Mouse (Mus musculus): ENCODE results near the gene Mrtfb.

The Mrtfb gene

DNA sequence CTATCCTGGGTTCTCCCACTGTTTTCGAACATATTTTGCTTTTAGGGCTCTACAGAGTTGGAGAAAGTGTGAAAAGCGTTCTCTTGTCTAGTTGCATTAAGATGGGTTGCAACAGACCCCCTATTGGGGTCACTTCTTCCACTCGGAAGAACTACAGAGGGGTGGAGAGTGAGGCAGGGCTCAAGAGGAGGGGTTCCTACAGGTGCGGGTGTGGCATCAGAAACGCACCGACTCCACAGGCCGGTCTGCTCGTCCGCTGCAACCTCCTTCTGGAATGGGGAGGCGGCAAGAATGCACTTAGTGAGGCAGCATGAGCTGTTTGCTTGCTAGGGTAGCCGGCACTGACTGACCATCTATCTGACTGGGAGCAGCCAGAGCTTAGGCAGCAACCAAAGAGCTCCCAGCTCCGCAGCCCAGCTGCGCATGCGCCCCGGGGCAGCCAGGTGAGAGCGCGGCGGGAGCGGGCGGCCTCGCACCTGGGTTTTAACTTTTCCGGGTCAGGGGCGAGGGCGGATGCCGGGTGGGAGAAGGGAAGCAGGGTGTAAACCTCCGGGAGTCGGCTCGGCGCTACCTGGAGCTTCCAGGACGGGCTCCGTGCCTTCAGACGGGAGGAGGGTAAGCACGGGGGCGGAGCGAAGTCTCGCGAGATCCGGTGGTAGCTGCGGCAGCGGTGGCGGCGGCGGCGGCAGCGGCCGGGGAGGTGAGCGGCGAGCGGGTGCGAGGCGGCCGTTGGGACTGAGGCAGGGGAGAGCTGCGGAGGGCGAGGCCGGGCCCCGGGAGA, at the start of gene Mrtfb:
Gene Mrtfb (plus strand): TSS at position 627 of the 781 bp plus-strand sequence.
- DNase-seq (ENCODE audit: low read depth in 2 of 2, low spot score in 2 of 2): peak; percentile 87

DNA sequence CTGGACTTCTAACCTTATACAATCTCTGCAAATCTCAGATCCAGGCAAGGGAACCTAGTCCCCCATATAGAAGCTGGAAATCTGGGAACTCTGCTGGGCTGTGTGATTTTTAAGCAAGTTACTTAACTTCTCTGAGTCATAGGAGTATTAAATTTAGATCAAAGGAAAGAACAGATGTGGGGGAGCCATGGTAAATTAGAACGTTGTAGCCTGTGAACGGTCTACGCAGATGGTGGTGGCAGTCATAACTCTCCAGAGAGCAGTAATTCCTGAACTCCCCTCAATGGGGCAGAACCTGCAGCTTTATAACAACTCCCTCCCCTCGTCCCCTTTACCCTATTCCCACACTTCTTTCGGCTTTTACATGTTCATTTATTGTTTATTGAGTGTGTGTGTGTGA, 48.6 kb upstream of the Mrtfb start:
- DNase-seq (ENCODE audit: low read depth in 2 of 2, low spot score in 2 of 2): no peak

DNA sequence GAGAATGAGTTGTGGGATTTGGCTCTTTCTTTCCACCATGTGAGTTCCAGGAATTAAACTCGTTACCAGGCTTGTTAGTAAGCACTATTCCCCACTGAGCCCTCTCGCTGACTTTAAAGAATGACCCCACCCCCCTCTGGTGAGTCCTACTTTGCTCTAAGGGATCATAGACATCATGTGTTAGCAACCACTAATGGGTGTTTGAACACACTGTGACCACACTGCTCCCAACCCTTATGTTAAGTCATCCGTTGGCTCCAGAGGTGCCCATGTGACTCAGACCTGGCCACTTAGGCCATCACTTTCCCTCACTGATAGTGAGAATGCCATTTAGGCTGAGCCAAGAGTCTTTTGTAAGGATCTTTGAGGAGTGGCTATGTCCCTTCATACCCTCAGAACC, 48.2 kb upstream of the Mrtfb start:
- no peak for DNase-seq (ENCODE audit: low read depth in 2 of 2, low spot score in 2 of 2)

DNA sequence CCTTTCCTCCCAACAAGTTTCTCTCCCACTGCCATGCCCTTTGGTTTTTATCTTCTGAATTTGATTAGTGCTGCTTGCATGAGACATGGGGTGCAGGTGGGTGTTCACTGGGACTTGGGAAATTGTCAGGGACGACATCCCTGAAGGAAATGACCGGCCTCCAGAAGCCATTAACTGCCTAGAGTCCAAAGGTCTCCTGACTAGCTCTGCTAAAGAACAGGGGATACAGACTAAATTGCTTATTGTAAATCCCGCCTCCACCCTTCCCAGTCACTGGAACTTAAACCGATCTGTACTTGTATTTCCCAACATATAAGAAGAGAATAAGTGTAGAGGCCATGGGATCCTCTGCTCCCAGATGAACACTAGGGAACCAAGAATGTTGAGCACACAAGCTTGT, 43.5 kb upstream of the Mrtfb start:
- no peak for DNase-seq (ENCODE audit: low read depth in 2 of 2, low spot score in 2 of 2)

DNA sequence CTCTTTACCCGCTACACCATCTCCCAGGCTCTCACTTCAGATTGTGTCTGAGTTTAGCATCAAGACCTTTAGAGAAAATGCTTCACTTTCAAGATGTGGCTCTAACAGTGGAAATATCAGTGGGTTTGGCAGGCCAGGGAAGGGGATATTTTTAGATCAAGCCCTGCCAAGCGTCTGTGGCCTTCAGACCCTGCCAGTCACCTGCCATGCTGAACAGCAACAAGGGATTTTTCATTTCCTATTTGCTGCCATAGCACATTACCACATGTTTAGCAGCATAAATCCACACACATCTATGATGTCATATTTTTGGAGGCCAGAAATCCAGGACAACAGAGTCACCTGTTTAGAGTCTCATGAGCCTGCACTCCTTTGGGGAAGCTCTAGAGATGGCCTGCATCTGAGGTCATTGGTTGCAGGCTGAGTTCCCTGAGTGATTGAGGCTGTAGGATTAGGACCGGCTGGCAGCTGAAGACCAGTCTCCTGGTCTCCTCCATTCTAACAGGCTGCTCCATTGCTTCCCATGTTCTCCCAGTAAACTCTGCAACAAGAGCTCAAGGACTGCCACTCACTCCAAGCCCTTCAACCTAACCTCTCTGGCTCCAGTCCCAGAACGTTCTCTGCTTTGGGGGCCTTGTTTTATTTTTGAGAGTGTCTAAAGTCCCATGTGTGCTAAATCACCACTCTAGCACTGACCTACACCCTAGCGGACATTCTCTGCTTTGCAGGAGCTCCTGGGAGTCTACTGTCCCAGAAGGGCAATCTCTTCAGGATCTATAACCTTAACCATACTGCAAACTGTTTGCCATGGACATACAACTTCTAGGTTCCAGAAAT, 39.9 kb upstream of the Mrtfb start:
- DNase-seq (ENCODE audit: low read depth in 2 of 2, low spot score in 2 of 2): no peak

DNA sequence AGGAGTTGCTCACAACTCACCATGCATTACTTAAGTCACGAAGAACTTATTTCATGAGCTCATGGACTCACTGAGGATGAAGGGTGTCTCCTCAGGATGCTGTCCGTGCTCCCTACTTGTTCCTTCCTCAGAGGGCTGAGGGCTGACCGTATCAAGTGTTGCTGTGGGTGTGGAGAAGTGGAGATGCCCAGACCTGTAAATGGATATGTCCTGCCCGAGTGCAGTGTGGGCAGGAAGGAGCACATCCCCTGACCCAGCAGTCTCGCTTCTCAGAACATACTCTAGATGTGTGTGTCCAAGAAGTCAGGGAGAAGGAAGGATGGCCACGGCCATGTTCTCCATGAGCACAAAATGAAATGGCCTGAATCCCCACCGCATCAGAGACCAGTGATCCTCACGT, 38.3 kb upstream of the Mrtfb start:
- DNase-seq (ENCODE audit: low read depth in 2 of 2, low spot score in 2 of 2): no peak

DNA sequence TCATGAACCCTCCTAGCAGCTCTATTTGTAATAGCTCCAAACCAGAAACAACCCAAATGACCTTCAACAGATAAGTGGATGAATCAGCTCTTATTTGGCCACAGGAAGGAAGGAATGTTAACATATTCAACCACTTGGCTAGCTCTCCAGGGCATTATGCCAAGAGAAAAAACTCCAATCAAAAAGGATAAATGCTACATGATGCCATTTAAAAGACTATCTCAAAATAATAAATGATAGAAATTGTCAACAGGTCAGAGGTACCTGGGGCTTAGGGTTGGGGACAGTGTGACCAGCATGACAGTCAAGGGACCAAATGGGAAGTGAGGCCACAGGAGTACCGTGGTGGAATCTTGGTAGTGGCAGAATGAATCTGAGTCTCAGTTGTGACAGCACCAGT, 34.8 kb upstream of the Mrtfb start:
- DNase-seq (ENCODE audit: low read depth in 2 of 2, low spot score in 2 of 2): no peak

DNA sequence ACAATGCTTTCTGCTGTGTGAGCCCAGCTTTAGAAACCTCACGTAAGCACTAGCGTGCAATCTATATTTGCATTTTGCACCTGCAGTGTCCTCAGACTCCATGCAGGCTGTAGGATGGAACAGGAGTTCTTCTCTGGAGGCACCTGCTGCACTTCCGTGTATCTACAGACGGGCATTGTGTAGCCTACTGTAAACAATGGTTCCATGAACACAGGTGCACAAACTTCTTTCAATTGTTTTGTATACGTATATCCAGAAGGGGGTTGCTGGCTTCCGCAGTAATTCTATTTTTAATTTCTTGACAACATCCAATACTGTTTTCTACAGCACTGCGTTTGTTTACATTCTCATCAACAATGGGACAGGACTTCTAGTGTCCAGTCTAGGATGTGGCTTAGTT, 24.2 kb upstream of the Mrtfb start:
- no peak for DNase-seq (ENCODE audit: low read depth in 2 of 2, low spot score in 2 of 2)

DNA sequence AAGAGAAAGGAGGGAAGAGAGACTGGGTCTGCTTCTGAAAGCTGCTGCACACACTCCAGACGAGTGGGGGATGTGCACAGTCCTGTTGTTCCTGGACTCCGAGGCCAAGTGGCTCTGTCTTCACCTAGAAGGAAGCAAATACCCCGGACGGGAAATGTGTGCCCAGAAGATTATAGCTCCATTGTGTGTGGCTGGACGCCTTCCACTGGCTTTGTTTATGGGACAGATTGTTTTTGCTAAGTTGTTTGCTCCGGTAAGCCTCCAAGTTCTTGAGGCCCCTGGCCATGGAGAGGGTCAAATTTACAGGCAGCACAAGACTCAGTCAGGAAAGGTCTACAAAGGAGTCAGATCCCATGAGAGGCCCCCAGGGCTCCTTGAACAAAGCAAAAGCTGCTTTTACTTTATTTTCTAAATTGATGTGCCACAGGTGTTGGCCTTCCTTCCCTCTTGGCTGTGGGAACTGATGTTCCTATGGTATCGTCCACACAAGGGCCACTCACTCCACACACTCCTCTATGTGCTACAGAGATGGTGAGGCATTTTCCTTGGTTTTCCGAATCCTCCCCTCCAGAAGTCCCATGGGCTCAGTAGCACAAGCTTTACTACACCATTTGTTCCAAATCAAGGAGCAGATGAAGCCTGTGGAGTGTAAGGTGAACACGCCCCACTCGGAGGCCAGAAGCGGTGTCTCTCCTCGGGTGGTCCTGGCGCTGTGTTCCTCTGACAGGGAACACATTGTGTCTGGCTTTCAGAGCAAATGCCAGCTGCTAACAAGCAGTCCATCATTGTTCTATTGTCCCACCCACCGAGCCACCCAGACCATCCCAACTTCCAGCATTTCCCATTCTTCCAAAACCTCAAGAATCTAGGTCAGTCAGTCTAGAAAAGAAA, 23.1 kb upstream of the Mrtfb start:
- no peak for DNase-seq (ENCODE audit: low read depth in 2 of 2, low spot score in 2 of 2)

DNA sequence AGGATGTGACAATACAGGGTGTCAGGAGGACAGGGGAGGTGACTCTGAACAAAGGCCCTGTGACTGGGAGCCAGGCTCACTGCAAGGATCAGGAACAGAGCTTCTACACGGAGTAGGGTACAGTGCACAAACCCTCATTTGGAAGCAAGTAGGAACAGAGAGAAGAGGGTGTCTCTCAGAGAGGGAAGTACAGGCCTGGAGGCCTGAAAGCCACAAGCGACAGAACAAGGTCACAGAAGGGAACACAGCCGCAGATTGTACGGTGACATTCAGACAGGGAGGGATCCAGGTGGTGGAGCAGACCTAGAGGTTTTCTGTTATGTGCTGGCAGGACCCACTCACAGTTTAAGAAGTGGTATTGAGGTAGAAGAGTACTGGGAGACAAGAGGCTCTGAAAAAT, 17.2 kb upstream of the Mrtfb start:
- DNase-seq (ENCODE audit: low read depth in 2 of 2, low spot score in 2 of 2): no peak

DNA sequence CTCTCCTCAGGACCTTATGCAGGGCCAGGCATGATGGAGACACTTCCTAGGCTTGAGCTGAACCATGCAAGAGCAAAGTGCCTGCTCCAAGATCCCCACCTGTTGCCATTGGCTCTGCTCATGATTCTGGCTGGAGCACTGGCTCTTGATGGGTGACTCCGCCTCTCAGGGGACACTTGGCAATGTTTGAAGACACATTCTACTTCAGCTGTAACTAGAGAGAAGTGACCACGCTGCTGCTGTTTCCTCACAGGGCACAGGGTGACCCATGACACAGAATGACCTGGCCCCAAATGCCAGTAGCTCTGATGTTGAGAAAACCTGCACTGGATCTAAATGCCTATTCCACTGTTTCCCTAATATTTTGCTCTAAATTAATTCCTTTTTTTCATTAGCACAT, 16.7 kb upstream of the Mrtfb start:
- DNase-seq (ENCODE audit: low read depth in 2 of 2, low spot score in 2 of 2): no peak

DNA sequence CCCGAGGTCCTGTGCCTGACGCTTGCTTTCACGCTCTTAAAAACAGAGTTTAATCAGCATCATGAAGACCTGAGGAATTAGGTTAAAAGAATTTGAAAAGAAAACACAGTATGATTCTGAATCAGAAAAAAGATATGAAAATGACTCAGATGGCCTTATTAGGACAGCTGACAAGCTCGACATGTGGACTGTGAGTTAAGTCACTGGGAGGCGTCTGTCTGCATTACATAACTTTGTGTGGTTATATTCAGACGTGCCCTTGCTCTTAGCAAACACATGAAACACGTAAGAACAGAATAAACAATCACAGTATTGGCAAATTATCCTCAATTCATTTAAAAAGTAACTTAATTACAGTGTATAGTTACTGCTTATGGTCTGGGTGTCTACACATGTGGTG, 16.0 kb upstream of the Mrtfb start:
- DNase-seq (ENCODE audit: low read depth in 2 of 2, low spot score in 2 of 2): no peak

DNA sequence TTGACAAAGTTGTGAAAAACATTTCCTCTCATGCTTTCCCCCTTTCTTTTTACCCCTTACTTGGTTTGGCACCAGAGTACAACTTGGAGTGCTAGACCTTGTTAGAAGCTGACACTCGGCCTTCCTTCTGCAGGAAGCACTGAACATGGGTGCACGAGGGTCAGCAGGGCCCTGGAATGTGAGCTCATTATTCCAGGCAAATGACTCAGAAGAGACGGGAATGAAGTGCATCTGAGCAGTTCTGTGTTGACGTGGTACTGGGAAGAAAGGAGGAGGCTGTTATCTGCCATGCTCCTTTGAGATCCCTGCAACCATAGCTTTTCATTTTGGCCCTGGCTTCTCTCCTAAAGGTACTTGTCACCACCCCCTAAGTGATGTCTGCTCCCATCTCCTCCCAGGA, 10.6 kb upstream of the Mrtfb start:
- no peak for DNase-seq (ENCODE audit: low read depth in 2 of 2, low spot score in 2 of 2)

DNA sequence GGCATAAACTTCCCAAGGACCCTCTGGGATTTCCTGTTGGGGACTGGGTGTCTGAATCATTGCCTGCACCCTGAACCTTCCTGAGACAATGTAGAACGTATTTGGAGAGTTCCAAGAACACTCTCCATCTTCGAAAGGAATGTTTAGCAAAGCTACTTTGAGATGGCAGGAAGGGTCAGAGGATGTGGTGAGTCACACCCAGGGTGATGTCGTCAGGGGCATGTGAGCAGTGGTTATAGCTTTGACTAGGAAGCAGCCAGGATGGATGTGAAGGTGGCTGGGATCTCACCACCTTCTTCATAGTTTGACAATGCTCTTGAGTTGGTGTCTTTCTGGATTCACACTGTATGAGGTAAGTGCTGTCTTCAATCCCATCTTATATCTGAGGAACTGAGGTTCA, 9.4 kb upstream of the Mrtfb start:
- no peak for DNase-seq (ENCODE audit: low read depth in 2 of 2, low spot score in 2 of 2)

DNA sequence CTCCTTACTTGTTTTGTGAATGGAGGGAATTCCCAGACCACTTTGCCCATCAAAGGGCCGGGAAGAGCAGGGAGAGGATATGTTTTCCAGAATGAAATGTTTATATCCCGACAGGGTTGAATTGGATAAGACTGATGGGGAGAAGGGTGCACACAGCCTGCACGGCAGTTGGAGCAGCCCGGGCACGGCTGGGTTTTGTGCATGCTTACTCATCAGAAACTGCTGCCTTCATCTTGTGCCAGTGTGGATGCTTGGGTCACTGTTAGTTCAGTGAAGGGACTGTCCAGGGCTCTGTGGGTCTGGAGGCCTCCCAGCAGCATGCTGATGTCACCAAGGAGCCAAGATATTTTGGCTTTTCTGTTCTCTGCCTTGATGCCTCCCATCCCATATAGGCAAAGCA, 6.2 kb upstream of the Mrtfb start:
- DNase-seq (ENCODE audit: low read depth in 2 of 2, low spot score in 2 of 2): no peak

DNA sequence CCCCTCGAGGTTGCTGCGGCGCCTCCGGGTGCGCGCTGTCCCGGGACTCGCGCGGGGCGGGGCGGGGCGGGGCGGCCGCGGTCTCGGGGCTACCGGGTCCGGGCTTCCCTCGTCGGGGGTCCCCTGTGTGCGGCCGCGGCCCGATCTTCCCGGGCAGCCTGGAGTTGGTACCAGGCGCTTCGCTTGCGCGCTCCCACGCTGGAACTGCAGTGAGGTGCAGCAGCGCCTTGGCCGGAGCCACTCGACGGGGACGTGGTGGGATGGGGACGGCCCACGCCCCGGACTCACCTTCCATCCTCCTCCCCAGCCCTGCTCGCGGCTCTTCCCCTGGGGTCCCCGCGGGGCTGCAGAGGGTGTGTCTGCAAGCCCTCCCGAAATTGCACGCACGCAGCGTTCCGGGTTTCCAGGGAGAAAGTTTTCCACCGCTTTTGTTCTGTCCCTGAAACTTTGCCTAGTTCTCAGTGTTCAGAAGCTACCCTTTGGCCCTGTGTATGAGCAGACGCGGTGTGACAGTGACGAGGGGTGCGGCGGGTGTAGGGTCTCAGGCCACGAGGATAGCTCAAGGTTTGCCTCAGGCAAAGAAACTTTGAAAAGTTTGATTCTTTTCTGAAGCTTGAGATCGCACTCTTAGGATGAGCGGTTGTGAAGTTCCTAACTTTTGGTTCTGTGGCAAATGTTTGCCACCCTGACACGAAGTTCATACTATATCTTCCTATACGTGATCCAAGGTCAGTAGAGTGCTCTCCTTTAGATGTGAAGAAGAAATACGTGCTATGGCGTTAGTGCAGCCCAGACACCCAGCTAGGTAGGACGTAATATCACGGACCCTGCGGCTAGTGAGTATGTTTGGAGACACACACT, 616 bp downstream of the Mrtfb start:
- DNase-seq (ENCODE audit: low read depth in 2 of 2, low spot score in 2 of 2): peak; percentile 4 to 16

DNA sequence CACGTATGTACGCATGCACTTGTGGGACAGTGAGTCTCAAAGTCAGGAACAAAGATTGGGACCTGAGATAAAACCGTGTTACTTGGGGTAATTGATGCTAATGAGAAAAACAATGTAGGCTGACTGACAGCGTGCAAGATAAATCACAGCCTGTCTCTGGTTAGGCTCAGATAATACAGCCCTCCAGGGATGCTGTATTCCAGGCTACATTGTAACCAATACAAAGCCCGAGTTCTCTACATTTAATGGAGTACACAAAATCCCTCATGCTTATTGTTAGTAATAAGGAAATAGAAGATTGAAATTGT, 1.2 kb downstream of the Mrtfb start:
- DNase-seq (ENCODE audit: low read depth in 2 of 2, low spot score in 2 of 2): no peak

DNA sequence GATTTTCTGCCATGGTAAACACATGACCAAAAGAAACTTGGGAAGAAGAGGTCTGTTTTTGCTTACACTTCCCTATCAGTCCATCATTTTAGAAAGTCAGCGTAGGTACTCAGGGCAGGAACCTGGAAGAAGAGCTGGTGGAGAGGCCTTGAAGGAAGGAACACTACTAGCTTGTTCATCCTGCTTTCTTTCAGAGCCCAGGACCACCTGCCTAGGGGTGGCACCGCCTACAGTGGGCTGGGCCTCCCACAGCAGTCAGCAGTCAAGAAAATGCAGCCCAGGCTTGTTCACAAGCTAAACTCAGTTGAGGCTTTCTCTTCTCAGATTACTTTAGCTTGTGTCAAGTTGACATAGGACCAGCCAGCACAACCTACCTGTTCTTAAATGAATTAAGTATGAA, 2.7 kb downstream of the Mrtfb start:
- no peak for DNase-seq (ENCODE audit: low read depth in 2 of 2, low spot score in 2 of 2)

DNA sequence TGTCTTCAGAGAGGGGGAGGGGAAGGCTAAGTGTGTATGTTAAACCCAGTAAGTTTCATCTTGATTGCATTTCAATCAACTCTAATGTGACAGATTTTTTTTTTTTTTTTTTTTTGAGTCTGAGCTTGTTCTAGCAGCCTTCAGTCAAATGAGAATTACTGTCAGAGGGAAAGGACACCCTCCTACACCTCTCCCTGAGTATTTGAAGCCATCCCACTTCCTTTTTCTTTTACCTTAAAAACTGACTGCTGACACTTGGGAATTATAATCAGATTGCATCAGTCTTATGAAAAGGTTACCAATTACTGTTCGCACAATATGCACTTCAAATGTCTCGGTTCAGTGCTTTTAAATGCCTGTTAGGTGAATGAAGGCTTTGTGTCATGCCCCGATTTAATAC, 10.0 kb downstream of the Mrtfb start:
- no peak for DNase-seq (ENCODE audit: low read depth in 2 of 2, low spot score in 2 of 2)

DNA sequence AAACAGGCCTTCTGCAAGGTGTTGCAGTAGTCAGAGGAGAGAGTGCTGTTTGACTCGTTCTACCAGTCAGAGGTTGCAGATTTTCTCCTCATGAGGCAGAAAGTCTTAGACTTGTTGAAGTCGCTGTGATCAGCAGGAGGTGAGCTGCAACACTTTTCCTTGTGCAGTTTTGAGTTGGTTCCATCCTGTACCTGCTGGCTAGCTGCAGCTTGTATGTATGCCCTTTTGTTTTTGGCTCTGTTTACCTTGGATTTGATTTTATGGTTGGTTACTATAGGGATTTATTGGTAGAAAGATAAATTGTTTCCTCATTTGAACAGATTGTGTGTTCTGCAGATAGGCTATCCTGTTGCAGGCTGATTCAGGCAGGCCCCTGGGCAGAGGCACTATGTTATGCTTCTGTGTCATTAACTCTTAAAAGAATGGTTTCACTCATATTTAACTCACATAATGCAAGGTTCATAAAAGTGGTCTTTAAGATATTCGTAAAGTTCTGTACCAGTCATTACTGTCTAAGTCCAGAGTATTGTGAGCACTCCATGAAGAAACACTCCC, 11.1 kb downstream of the Mrtfb start:
- DNase-seq (ENCODE audit: low read depth in 2 of 2, low spot score in 2 of 2): no peak

DNA sequence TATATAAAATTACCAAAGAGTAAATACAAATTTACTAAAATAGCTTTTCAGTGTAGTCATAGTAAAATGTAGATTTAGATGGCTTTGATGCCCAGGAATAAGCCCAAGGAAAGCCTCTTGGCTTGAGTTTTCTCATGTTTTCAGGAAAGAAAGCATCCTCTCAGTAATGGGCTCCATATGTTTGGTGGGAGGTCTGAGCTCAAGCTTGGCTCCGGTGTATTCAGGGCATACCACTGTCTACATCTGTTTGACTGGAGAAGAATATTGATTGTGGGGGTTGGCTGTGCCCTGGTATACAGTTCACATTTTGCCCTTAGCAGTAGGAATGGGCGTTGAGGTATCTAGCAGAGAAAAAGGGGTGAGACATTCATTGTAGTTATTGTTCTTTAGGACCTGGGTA, 13.1 kb downstream of the Mrtfb start:
- no peak for DNase-seq (ENCODE audit: low read depth in 2 of 2, low spot score in 2 of 2)
